Mouse (Mus musculus): Measurements from ENCODE around the gene Emilin3.

DNA sequence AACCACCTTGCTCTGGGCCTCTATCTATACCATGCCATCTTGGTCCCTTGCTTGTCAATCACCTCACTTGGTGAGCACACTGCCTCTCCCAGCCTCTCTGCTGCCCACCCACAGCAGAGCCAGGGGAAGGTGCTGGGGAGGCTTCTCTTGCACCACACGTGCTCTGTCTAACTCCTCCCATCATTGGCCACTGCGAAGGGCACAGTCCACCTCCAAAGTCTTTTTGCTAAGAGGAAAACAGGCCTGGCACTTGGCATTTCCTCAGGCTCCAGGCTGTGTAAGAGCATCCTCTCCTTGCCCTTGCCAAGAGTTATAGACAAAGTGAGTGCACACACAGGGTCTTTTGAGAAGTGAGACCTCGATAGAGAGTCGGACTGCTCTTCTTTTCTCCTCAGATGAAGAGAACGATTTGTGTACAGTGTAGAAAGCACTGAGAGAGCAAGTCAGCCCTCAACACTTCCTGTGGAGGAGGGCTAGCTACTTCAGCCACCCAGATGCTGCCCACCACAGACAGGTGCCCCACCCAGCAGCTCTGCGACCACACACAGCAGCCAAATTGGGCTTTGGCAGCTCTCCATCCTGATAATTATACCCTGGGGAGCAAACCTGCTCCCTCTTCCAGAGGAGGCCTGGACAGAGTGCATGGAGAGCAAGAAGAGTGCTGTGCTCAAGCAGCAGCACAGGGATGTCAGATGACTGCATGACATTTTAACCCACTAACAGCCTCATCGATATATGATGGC lies 41.2 kb upstream of the Emilin3 start:
- TF ChIP-seq EP300 (IDR thresholded peaks at IDR 0.05; ENCODE audit: insufficient read depth, low read depth, low read length) = no peak
- TF ChIP-seq CTCF (IDR thresholded peaks at IDR 0.05) = no peak

All from heart, adult 2 months (tissue).